Mouse (Mus musculus) small intestine, adult 2 months (tissue): ENCODE measurements at regions not wholly inside any gene's neighbourhood (a gene's known extent, or its start where the extent isn't known, plus 50 kb on each side); places are given as distances from the start of the nearest gene placed in this dataset.

Experiments used
- H3K27ac ChIP-seq: fragments of 200-500 bp; 2 replicates; pipeline ENCODE4 v1.5.1; 2012; ENCODE audit warnings: low read depth, low read length, control low read depth, inconsistent platforms; ENCODE audit not compliant: insufficient read depth
- H3K27me3 ChIP-seq: fragments of 200-500 bp; 2 replicates; pipeline ENCODE4 v1.6.1; 2012; ENCODE audit warnings: mild to moderate bottlenecking, moderate library complexity, low read length, inconsistent platforms; ENCODE audit not compliant: control insufficient read depth, insufficient read depth
- H3K36me3 ChIP-seq: fragments of 200-500 bp; 2 replicates; pipeline ENCODE4 v1.6.1; 2012; ENCODE audit warnings: mild to moderate bottlenecking, low read length, control low read depth, inconsistent platforms; ENCODE audit not compliant: control insufficient read depth, insufficient read depth
- H3K4me1 ChIP-seq: fragments of 200-500 bp; 2 replicates; pipeline ENCODE4 v1.6.1; 2012; ENCODE audit warnings: low read length, inconsistent platforms, mixed read lengths; ENCODE audit not compliant: control insufficient read depth, insufficient read depth, insufficient read length
- H3K4me3 ChIP-seq: fragments of 200-500 bp; 2 replicates; pipeline ENCODE4 v1.5.1; 2012; ENCODE audit warnings: low read depth, mild to moderate bottlenecking, control low read depth, inconsistent platforms, low read length, moderate library complexity
- CTCF ChIP-seq: fragments of 200-500 bp; IDR thresholded peaks from 2 replicates; pipeline ENCODE4 v1.5.1; 2012; ENCODE audit warnings: low read depth, mild to moderate bottlenecking, control low read depth, inconsistent platforms, low read length, moderate library complexity, mixed read lengths; ENCODE audit not compliant: insufficient replicate concordance, insufficient read length; ENCODE audit errors: extremely low read depth
- POLR2A ChIP-seq: fragments of 200-500 bp; IDR thresholded peaks from 2 replicates; pipeline ENCODE4 v1.6.1; 2012; ENCODE audit warnings: low read depth, mild to moderate bottlenecking, control low read depth, inconsistent platforms, low read length, moderate library complexity
- WGBS: fragments of 180-500 bp; shearing (Covaris S2); methylation state at CpG from one replicate; pipeline ENCODE4 v1.1.7; 2018; 5-methylcytosine and 5-hydroxymethylcytosine counted together

DNA sequence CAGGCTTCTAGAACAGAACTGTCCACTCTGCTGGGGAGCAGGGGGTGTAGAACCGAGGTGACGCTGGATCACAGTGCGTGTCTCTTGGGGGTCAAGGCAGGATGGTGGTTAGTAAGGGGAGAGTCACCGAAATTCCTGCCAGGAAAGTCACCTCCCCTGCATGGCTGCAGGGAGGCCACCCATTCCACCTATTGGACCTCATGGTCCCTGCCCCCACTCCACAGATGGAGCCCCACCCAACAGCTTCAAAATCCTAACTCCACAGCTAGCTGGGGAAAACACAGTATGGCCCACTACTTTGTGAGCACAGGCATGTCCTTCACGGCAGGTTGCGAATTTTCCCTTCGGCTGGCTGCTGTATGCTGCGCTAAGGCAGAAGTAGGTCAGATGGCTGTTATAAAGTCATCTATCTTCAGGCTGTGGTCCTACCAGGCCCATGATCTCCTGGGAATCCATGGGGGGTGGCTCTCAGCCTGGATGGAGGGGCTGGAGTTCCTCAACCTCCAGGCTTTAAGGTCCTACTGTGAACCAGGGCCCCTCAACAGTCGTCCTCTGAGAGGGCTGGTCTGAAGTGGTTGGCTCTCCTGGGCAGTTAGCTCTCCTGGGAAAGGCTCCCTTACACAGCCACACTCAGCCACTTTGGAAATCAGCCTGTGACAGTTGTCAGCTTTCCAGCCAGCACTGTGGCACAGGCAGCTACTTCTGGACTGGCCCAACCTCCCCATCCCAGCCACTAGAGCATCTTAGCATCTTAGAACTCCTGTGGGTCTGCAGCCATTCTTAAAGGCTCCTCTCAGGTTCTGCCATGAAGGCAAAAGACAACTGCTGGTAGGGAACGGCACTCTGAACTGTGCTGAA, 124.0 kb upstream of the Klf14 start:
- Histone ChIP-seq H3K4me1 (peaks cover 39% of the 10 kb centered on the region), H3K36me3 (peaks cover 64% of the 10 kb centered on the region)

DNA sequence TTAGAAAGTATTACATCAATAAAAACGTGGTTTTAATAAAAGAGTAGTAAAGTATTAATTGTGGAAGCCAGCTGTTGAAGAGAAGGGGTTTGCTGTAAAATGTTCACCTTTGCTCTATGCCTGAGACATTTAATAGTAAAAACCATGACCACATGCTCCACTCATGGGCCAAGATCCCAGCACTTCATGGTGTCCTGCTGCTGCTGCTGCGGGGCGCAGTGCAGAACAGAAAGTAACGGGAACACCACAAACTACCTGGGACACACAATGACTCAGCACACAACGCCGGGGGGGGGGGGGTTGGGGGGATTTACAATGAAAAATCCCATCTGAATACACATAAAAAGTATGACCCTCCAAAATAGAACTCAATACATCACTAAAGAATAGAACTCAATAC, 124.8 kb upstream of the Klf14 start:
- Histone ChIP-seq H3K4me1 (peaks cover 34% of the 10 kb centered on the region), H3K27ac (no peak overlapping the region), H3K27me3 (no peaks in the 10 kb centered on the region), H3K4me3 (no peak overlapping the region), H3K36me3 (peaks cover 65% of the 10 kb centered on the region)
- TF ChIP-seq CTCF, result no peak
- no peak for TF ChIP-seq POLR2A
- WGBS, result 79% methylated on average over 6 of the region's 6 CpGs

More for the DNA sequence above, 124.0 kb upstream of the Klf14 start:
- WGBS, result 89% methylated on average over 10 of the region's 10 CpGs
- TF ChIP-seq POLR2A (no peak), CTCF (no peak)
- no peak overlapping the region for H3K27ac ChIP-seq
- no peaks in the 10 kb centered on the region for H3K27me3 ChIP-seq
- no peak overlapping the region for H3K4me3 ChIP-seq

DNA sequence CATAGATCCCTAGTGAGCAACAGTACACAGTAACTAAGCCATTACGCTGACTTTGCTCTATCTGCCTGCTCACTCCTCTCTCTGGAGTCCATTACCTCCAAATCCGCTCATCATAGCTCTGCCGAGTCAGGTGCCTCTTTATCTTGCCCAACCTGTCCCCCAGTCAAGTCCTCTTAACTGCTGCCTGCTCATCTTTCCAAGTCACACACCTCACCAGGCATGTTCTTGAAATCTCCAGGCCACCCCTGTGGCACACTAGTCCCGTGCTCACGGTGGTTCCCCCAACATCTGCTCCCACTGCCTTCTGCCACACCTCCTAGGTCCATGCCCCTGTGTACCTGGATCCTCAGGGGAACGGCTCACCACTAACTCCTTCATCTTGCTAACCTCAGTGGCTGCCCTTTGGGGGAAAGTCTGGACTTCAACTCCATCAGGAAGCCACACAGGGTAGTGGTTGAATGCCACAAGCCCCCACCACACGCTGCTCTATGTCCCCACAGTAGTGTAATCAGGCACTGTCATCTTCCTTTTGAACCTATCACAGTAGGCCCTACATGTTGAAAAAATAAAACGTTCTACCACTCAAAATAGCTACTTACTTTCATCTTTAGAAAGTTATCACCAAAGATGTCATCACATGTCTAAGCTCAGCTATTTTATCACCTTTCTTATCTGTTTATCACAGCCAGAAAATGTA, 126.3 kb upstream of the Klf14 start:
- no peak overlapping the region for H3K27ac ChIP-seq
- 81% methylated on average over 8 of the region's 8 CpGs for WGBS
- H3K4me1 ChIP-seq, result peaks cover 34% of the 10 kb centered on the region
- H3K27me3 ChIP-seq, result no peaks in the 10 kb centered on the region
- no peak for TF ChIP-seq POLR2A
- no peak for TF ChIP-seq CTCF
- H3K36me3 ChIP-seq, result peaks cover 66% of the 10 kb centered on the region
- no peak overlapping the region for H3K4me3 ChIP-seq

DNA sequence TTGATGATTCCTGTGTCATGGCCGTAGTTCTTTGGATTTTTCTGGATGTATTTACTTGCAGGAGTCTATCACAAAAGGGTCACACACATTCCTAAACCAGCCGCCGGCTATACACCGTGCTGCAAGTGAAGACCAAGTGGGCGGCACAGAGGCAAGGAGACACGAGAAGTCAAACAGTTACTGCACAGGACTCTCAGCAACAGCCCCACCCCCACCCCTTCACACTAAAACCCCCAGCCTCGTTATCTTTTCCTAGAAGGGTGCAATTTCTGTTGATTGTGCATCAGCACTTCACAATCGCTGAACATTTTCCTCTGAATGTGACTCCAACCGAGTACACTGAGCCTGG, 126.9 kb upstream of the Klf14 start:
- Histone ChIP-seq H3K36me3 (peaks cover 66% of the 10 kb centered on the region), H3K4me1 (peaks cover 34% of the 10 kb centered on the region), H3K4me3 (no peak overlapping the region), H3K27ac (no peak overlapping the region), H3K27me3 (no peaks in the 10 kb centered on the region)
- WGBS, result 81% methylated on average over 9 of the region's 9 CpGs
- no peak for TF ChIP-seq POLR2A
- TF ChIP-seq CTCF, result no peak

DNA sequence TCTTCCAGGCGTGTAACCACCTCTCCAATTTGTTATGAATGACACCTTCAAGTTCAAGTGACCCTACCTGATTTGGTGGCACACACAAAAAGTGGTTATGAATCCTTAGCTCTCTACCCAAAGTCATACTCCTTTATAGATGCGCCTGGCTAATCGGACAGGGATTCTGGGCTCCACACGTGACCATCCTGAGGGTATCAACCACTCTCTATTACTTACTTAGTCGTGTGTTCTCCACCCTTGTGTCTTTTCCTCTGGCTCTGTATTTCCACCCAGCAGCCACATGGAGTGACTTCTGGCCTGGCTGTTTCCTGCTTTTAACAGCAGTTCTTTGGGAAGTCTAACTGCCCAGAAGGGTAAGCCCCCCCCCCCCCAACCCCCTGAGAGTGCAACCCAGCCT, 127.4 kb upstream of the Klf14 start:
- TF ChIP-seq CTCF, result no peak
- TF ChIP-seq POLR2A, result no peak
- 95% methylated on average over 5 of the region's 5 CpGs for WGBS
- Histone ChIP-seq H3K4me3 (no peak overlapping the region), H3K36me3 (peaks cover 66% of the 10 kb centered on the region), H3K27me3 (no peaks in the 10 kb centered on the region), H3K27ac (no peak overlapping the region), H3K4me1 (peaks cover 34% of the 10 kb centered on the region)

DNA sequence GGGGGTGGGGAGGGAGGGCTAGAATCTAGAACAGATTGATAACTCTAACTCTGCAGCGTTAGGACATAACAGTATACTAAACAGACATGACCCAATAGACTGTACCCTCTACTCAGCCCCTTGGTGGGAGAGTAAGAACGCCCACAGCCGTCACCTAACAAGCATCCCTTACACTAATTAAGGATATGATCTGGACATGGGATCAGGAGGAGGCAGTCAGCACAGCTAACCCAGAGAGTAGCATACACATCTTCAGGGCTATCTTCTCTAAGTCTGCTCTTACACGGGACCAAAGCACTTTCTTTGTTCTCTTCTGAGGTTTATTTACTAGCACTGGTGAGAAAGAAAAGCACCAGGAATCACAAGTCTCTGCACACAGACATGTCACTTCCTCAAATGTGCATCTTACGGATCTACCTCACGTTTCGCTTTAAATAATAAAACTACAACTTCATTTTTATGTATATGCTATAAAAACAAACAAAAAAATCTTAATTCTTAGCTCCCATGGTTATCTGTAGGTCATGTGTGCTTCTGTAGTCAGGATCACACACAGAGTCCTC, 128.0 kb upstream of the Klf14 start:
- Histone ChIP-seq H3K27me3 (no peaks in the 10 kb centered on the region), H3K4me3 (no peak overlapping the region), H3K4me1 (peaks cover 33% of the 10 kb centered on the region), H3K36me3 (peaks cover 66% of the 10 kb centered on the region), H3K27ac (no peak overlapping the region)
- 84% methylated on average over 7 of the region's 7 CpGs for WGBS
- TF ChIP-seq CTCF (no peak), POLR2A (no peak)

DNA sequence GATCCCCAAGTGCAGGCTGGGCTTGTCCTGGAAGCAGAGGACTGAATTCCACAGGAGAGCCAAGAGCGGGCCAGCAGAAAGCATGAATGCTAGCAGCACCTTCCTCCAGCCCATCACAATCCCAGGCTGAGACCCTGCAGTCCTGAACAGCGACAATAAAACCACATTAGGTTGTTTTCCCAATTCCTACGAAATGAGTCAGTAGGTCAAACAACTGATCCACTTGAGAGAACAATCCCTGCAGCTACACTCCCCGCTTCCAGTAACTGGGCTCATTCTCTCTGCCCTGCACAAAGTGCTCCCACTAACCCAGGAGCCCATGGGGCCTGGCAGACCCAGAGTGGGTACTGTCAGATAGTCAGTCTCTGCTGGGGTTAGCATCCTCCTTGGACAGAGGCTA, 128.6 kb upstream of the Klf14 start:
- 84% methylated on average over 4 of the region's 4 CpGs for WGBS
- H3K27ac ChIP-seq, result no peak overlapping the region
- H3K27me3 ChIP-seq, result no peaks in the 10 kb centered on the region
- H3K36me3 ChIP-seq, result peaks cover 67% of the 10 kb centered on the region
- TF ChIP-seq POLR2A, result no peak
- TF ChIP-seq CTCF, result no peak
- no peak overlapping the region for H3K4me3 ChIP-seq
- peaks cover 35% of the 10 kb centered on the region for H3K4me1 ChIP-seq
